Mouse (Mus musculus): ENCODE measurements around the gene Cxcr5.

DNA sequence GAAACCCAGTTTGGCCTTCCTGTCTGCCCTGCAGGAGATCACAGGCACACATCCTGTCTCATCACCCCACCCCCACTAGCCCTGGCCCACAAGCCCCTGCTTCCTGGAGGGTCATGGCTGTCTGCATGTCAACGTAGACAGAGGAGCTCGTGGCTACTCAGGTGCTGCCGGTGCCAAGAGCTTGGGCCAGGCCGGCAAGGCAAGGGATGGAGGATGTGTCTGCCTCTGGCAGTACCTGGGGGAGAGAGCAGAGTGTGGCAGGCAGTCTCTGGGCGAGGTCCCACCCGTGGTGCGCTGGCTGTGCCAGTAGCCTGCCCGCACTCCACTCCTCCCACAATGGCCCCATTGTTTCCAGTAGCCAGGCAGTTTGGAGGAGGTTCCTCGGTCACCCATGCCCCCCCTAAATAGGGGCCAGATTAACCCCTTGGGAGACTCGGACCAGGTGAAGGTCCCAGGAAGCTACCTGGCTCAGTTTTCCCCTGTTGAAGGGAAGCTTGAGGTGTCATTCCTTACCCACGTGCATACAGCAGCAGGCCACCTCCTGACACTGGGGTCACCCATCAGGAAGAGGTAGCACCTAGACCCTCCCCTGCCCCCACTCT lies 67.3 kb downstream of the Cxcr5 start:
- TF ChIP-seq CTCF (IDR thresholded peaks at IDR 0.05; ENCODE audit: control insufficient read depth, insufficient read depth, insufficient read length) (no peak), USF1 (IDR thresholded peaks at IDR 0.05; ENCODE audit: low read depth) (no peak), MAX (IDR thresholded peaks at IDR 0.05) (no peak), MYOG (IDR thresholded peaks at IDR 0.05; ENCODE audit: control insufficient read depth, extremely low read depth, insufficient read length) (no peak)

Data from C2C12 (cell line).